12 mouse cellular contexts compared by ENCODE assay signal in the genomic region with DNA sequence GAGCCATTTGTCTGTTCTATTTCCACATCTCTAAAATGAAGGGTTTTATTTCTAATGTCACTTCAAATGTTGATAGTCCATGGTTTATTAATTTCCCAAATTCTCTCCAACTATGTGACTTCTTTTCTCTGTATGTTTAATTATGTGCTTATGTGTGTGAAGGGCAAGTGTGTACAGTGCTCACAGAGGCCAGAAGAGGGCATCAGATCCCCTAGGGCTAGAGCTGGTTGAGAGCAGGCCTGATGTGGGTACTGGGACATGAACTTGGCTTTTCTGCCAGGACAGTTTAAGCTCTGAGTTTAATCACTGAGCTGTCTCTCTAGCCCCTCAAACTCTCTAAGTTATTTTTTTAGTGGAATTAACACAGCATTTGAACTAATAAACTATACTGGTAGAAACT. TPM values are rescaled to one million over a fixed set of nuclear protein-coding genes. Genes with fewer than 3 reads are reported as not detected.
DNase-seq lines count a peak whose midpoint lies in the region; ATAC-seq and TF ChIP-seq lines count a peak whose summit lies in the region.
"Had no signal": no experiment of that assay in that cellular context is flagged by ENCODE, and none has a peak within 500 bp of the region (broad histone marks: within the 10 kb centered on the region; RNA-seq: fewer than 3 reads in every experiment).

No protein-coding gene starts in this region.

- no peaks in the 10 kb centered on the region for H3K4me1 ChIP-seq in forebrain, postnatal 0 days (ENCODE audit: insufficient read depth)
- H3K4me1 ChIP-seq in forebrain, embryonic 14.5 days (ENCODE audit: control insufficient read depth, insufficient read depth, low read length), result no peaks in the 10 kb centered on the region
- H3K4me1 ChIP-seq in thymus, adult 2 months (replicated peaks; ENCODE audit: control insufficient read depth, insufficient read depth, low read length), result no peaks in the 10 kb centered on the region
- H3K4me1 ChIP-seq: heart, embryonic 10.5 days; hindbrain, embryonic 12.5 days had no signal

- DNase-seq in forebrain, postnatal 0 days, result no peak
- DNase-seq in forebrain, embryonic 14.5 days (ENCODE audit: low spot score), result no peak
- no peak for DNase-seq in left cerebral cortex, adult 2 months (ENCODE audit: extremely low spot score in 1 of 2, low spot score in 2 of 2)
- no peak for DNase-seq in left cerebral cortex, adult 9 months (ENCODE audit: low spot score in 2 of 2)
- DNase-seq in A20 (ENCODE audit: low read depth, low spot score), result peak; percentile 30
- no peak for DNase-seq in brain, embryonic 14.5 days (ENCODE audit: low read depth)
- no peak for DNase-seq in frontal cortex, postnatal 14 days (ENCODE audit: low spot score in 2 of 2)
- DNase-seq in thymus, adult 2 months, result no peak
- DNase-seq: adrenal gland, adult 8-10 months; cerebellum, adult 8-10 months had no signal

- H3K27me3 ChIP-seq in forebrain, postnatal 0 days (ENCODE audit: insufficient read depth, low read length), result no peaks in the 10 kb centered on the region
- H3K27me3 ChIP-seq in forebrain, embryonic 14.5 days (replicated peaks; ENCODE audit: control insufficient read depth, insufficient read depth, low read length), result no peaks in the 10 kb centered on the region
- no peaks in the 10 kb centered on the region for H3K27me3 ChIP-seq in thymus, adult 2 months (ENCODE audit: control insufficient read depth, insufficient read depth, low read length)
- H3K27me3 ChIP-seq: hindbrain, embryonic 12.5 days had no signal

- H3K9ac ChIP-seq in forebrain, postnatal 0 days, result no peak overlapping the region
- no peak overlapping the region for H3K9ac ChIP-seq in forebrain, embryonic 14.5 days (ENCODE audit: low read length)
- H3K9ac ChIP-seq: hindbrain, embryonic 12.5 days had no signal

- H3K9me3 ChIP-seq in forebrain, postnatal 0 days (ENCODE audit: low read length), result no peaks in the 10 kb centered on the region
- H3K9me3 ChIP-seq in forebrain, embryonic 14.5 days (replicated peaks; ENCODE audit: control insufficient read depth, low read length), result no peaks in the 10 kb centered on the region
- H3K9me3 ChIP-seq: heart, embryonic 10.5 days; hindbrain, embryonic 12.5 days had no signal

- no peak overlapping the region for H3K4me2 ChIP-seq in forebrain, postnatal 0 days (ENCODE audit: low read depth)
- no peak overlapping the region for H3K4me2 ChIP-seq in forebrain, embryonic 14.5 days (ENCODE audit: low read length)
- H3K4me2 ChIP-seq: hindbrain, embryonic 12.5 days had no signal

- peaks cover 68% of the 10 kb centered on the region for H3K36me3 ChIP-seq in forebrain, postnatal 0 days (ENCODE audit: insufficient read depth)
- H3K36me3 ChIP-seq in forebrain, embryonic 14.5 days (ENCODE audit: control insufficient read depth, insufficient read depth, low read length), result peaks cover 72% of the 10 kb centered on the region
- H3K36me3 ChIP-seq in thymus, adult 2 months (ENCODE audit: control insufficient read depth, insufficient read depth, low read length), result no peaks in the 10 kb centered on the region

- intact Hi-C loops in left cerebral cortex, adult 2 months (cut with DNase I), result no loop called here

- H3K4me3 ChIP-seq in forebrain, postnatal 0 days (ENCODE audit: low read depth, low read length), result no peak overlapping the region
- H3K4me3 ChIP-seq in forebrain, embryonic 14.5 days (ENCODE audit: low read depth, low read length), result no peak overlapping the region
- H3K4me3 ChIP-seq in left cerebral cortex, adult 2 months, result no peak overlapping the region
- H3K4me3 ChIP-seq in thymus, adult 2 months (ENCODE audit: control insufficient read depth, insufficient read depth, low read length), result no peak overlapping the region
- H3K4me3 ChIP-seq: heart, embryonic 10.5 days; hindbrain, embryonic 12.5 days had no signal

- no peak for ATAC-seq in forebrain, postnatal 0 days
- no peak for ATAC-seq in forebrain, embryonic 14.5 days

- TF ChIP-seq CTCF in forebrain, postnatal 0 days (IDR thresholded peaks at IDR 0.05; ENCODE audit: low read depth), result peak; percentile 28; the same call in 1 of the 2 replicates
- TF ChIP-seq CTCF in left cerebral cortex, adult 2 months (IDR thresholded peaks at IDR 0.05), result peak; percentile 51
- peak; percentile 27; the same call in 1 of the 2 replicates for TF ChIP-seq CTCF in brain, embryonic 14.5 days (IDR thresholded peaks at IDR 0.05; ENCODE audit: borderline replicate concordance, extremely low read depth, insufficient read depth, insufficient read length)
- no peak for TF ChIP-seq CTCF in thymus, adult 2 months (IDR thresholded peaks at IDR 0.05; ENCODE audit: borderline replicate concordance, control insufficient read depth, extremely low read depth, insufficient read depth, low read length, poor library complexity)

- no peak for TF ChIP-seq POLR2A in brain, embryonic 14.5 days (IDR thresholded peaks at IDR 0.05; ENCODE audit: borderline replicate concordance, extremely low read depth, insufficient read depth, insufficient read length, poor library complexity, severe bottlenecking)
- no peak for TF ChIP-seq POLR2A in thymus, adult 2 months (IDR thresholded peaks at IDR 0.05; ENCODE audit: control insufficient read depth, extremely low read depth, insufficient read depth, low read length, poor library complexity)

- no peak overlapping the region for H3K27ac ChIP-seq in forebrain, postnatal 0 days (ENCODE audit: low read depth, low read length)
- H3K27ac ChIP-seq in forebrain, embryonic 14.5 days (ENCODE audit: low read depth, low read length), result no peak overlapping the region
- H3K27ac ChIP-seq in left cerebral cortex, adult 2 months, result no peak overlapping the region
- no peak overlapping the region for H3K27ac ChIP-seq in thymus, adult 2 months (ENCODE audit: control insufficient read depth, insufficient read depth, low read length)
- H3K27ac ChIP-seq: heart, embryonic 10.5 days; hindbrain, embryonic 12.5 days had no signal

RNA-seq across cellular contexts. Expression of a gene that starts 13.2 kb away (rescaled TPM):
- total RNA-seq in forebrain, postnatal 0 days (2014; rRNA removed), result 85.5 and 85.6 TPM in 2 replicates
- polyA plus RNA-seq in forebrain, postnatal 0 days (2015; fragmentation: Nextera tagmentation; extraction: Ambion mirVana), result 64.3 and 69.6 TPM in 2 replicates
- 72.3 and 78.7 TPM in 2 replicates for polyA plus RNA-seq in forebrain, embryonic 14.5 days (2014; fragmentation: Nextera tagmentation; extraction: Ambion mirVana)
- 10 to 100 TPM; 86.7 to 94.7 TPM for total RNA-seq in left cerebral cortex, adult 2 months (2021)
- polyA plus RNA-seq in brain, embryonic 14.5 days (2012; rRNA removed), result 63.1 and 72.4 TPM in 2 replicates
- 0.64 and 1.1 TPM in 2 replicates for polyA plus RNA-seq in thymus, adult 2 months (2012; rRNA removed)

RNA-seq across cellular contexts. Expression of a gene that starts 38.0 kb away (rescaled TPM):
- total RNA-seq in forebrain, postnatal 0 days (2014; rRNA removed), result 31.2 and 34.4 TPM in 2 replicates
- polyA plus RNA-seq in forebrain, postnatal 0 days (2015; fragmentation: Nextera tagmentation; extraction: Ambion mirVana), result 22.0 and 23.8 TPM in 2 replicates
- polyA plus RNA-seq in forebrain, embryonic 14.5 days (2014; fragmentation: Nextera tagmentation; extraction: Ambion mirVana), result 5.9 and 7.8 TPM in 2 replicates
- 10 to 100 TPM; 37.8 to 39.0 TPM for total RNA-seq in left cerebral cortex, adult 2 months (2021)
- polyA plus RNA-seq in brain, embryonic 14.5 days (2012; rRNA removed), result 9.8 and 14.2 TPM in 2 replicates
- 0.92 and 1.4 TPM in 2 replicates for polyA plus RNA-seq in thymus, adult 2 months (2012; rRNA removed)

Comparison
In these comparisons a context has a peak if more than half of its experiments do, and no peak if none do; other contexts are left out.
1. RNA of a gene that starts 13.2 kb away (polyA plus RNA-seq): 63.1 to 72.4 TPM in brain, embryonic 14.5 days, 72.3 to 78.7 TPM in forebrain, embryonic 14.5 days and 64.3 to 69.6 TPM in forebrain, postnatal 0 days; 0.64 to 1.1 TPM in thymus, adult 2 months; every median in the first group is over 10 times any median in the second.